Mouse (Mus musculus): ENCODE data around the gene Gm3183.
"Not testable (repeated sequence)": the region's sequence is repeated elsewhere in the genome, so short reads cannot be mapped to it uniquely, and the experiment has no call there.

Gm3183 gene

DNA sequence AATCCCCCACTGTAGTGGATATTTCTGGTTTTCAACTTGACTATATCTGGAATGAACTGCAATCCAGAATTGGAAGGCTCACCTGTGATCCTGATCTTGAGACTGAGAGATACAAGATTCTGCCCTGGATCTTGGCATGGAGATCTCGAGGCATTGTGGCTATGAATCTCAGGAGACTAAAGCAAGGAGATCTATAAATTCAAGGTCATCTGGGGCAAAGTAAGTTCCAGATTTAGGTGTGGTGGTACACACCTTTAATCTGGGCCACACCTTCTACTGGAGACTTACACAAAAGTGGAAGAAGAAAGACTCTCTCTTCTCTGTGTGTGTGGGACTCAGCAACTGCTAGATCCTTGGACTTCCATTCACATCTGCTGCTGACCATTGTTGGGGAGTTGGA lies at the start of gene Gm3183:
Gene Gm3183, plus strand, starts transcription at position 301 of the 400 bp plus-strand sequence.
- DNase-seq (ENCODE audit: inconsistent ontology term): not testable (repeated sequence)
